Mouse (Mus musculus) spleen, adult 2 months (tissue): ENCODE data around the gene Prm1.

Experiments
- CTCF ChIP-seq: fragments of 200-500 bp; IDR thresholded peaks from 2 replicates; pipeline ENCODE4 v1.5.1; 2011; ENCODE audit warnings: mild to moderate bottlenecking, inconsistent platforms; ENCODE audit not compliant: insufficient read depth, insufficient read length, insufficient replicate concordance; ENCODE audit errors: extremely low read depth
- POLR2A ChIP-seq: fragments of 200-500 bp; IDR thresholded peaks from 2 replicates; pipeline ENCODE4 v1.6.1; 2011; ENCODE audit warnings: low read depth, low read length, inconsistent platforms

GRCm38 (mm10) chr16:10814864-10815263 lies 9.2 kb upstream of the Prm1 start:
- no peak for TF ChIP-seq CTCF
- TF ChIP-seq POLR2A: no peak
